Mouse (Mus musculus): ENCODE measurements at regions not wholly inside any gene's neighbourhood (a gene's known extent, or its start where the extent isn't known, plus 50 kb on each side); places are given as distances from the start of the nearest gene placed in this dataset.

GRCm38 (mm10) chr9:103813791-103814190 is 52.2 kb upstream of the Tmem108 start:
- no peak for DNase-seq (ENCODE audit: low spot score in 2 of 2)

GRCm38 (mm10) chr9:103818998-103819397 is 57.4 kb upstream of the Tmem108 start:
- DNase-seq (ENCODE audit: low spot score in 2 of 2), result no peak

- no peak for DNase-seq (ENCODE audit: low spot score in 2 of 2)
These were observed 60.0 kb upstream of the Tmem108 start for GRCm38 (mm10) chr9:103821632-103822031.

GRCm38 (mm10) chr9:103823491-103823890 is 61.9 kb upstream of the Tmem108 start:
- DNase-seq (ENCODE audit: low spot score in 2 of 2), result no peak

- DNase-seq (ENCODE audit: low spot score in 2 of 2), result no peak
These were observed 79.6 kb upstream of the Tmem108 start for GRCm38 (mm10) chr9:103841199-103841598.

GRCm38 (mm10) chr9:103843836-103844235 is 82.2 kb upstream of the Tmem108 start:
- no peak for DNase-seq (ENCODE audit: low spot score in 2 of 2)

GRCm38 (mm10) chr9:103845916-103846457 is 84.3 kb upstream of the Tmem108 start:
- no peak for DNase-seq (ENCODE audit: low spot score in 2 of 2)

- no peak for DNase-seq (ENCODE audit: low spot score in 2 of 2)
These were observed 86.3 kb upstream of the Tmem108 start for GRCm38 (mm10) chr9:103847931-103848330.

GRCm38 (mm10) chr9:103849079-103849478 is 87.4 kb upstream of the Tmem108 start:
- DNase-seq (ENCODE audit: low spot score in 2 of 2), result no peak

- DNase-seq (ENCODE audit: low spot score in 2 of 2), result no peak
These were observed 91.1 kb upstream of the Tmem108 start for GRCm38 (mm10) chr9:103852691-103853090.

GRCm38 (mm10) chr9:103860658-103861377 is 99.2 kb upstream of the Tmem108 start:
- DNase-seq (ENCODE audit: low spot score in 2 of 2), result no peak

- peak; percentile 25 to 38 for DNase-seq (ENCODE audit: low spot score in 2 of 2)
These were observed 100.9 kb upstream of the Tmem108 start for GRCm38 (mm10) chr9:103862493-103862892.

- no peak for DNase-seq (ENCODE audit: low spot score in 2 of 2)
These were observed 106.0 kb upstream of the Tmem108 start for GRCm38 (mm10) chr9:103867433-103868209.

- DNase-seq (ENCODE audit: low spot score in 2 of 2), result no peak
These were observed 107.6 kb upstream of the Tmem108 start for GRCm38 (mm10) chr9:103869276-103869675.

- no peak for DNase-seq (ENCODE audit: low spot score in 2 of 2)
These were observed 110.5 kb upstream of the Tmem108 start for GRCm38 (mm10) chr9:103872119-103872518.

GRCm38 (mm10) chr9:103873876-103874275 is 112.2 kb upstream of the Tmem108 start:
- DNase-seq (ENCODE audit: low spot score in 2 of 2), result no peak

- no peak for DNase-seq (ENCODE audit: low spot score in 2 of 2)
These were observed 116.2 kb upstream of the Tmem108 start for GRCm38 (mm10) chr9:103877851-103878250.

GRCm38 (mm10) chr9:103892827-103893226 is 109.5 kb upstream of the Nphp3 start:
- no peak for DNase-seq (ENCODE audit: low spot score in 2 of 2)

GRCm38 (mm10) chr9:103894376-103894775 is 108.0 kb upstream of the Nphp3 start:
- DNase-seq (ENCODE audit: low spot score in 2 of 2), result no peak

GRCm38 (mm10) chr9:103899311-103899710 is 103.0 kb upstream of the Nphp3 start:
- no peak for DNase-seq (ENCODE audit: low spot score in 2 of 2)

- DNase-seq (ENCODE audit: low spot score in 2 of 2), result no peak
These were observed 91.0 kb upstream of the Nphp3 start for GRCm38 (mm10) chr9:103911347-103911746.

GRCm38 (mm10) chr9:103915126-103915525 is 87.2 kb upstream of the Nphp3 start:
- DNase-seq (ENCODE audit: low spot score in 2 of 2), result no peak
